Mouse (Mus musculus) MEL (cell line): ENCODE measurements around the gene Zfp622. TPM values are rescaled to one million over a fixed set of nuclear protein-coding genes. Genes with fewer than 3 reads are reported as not detected.
A peak's percentile ranks its signal among the peaks of the same experiment; 100 is the strongest.

ENCODE experiments used
- DNase-seq: peaks from one replicate; pipeline ENCODE4 v3.0.0; 2011; ENCODE audit warnings: low read depth, low spot score
- H3K27ac ChIP-seq: 2 replicates; pipeline ENCODE4 v1.5.1; 2012; ENCODE audit warnings: low read depth, mild to moderate bottlenecking, control low read depth, low read length, moderate library complexity; ENCODE audit not compliant: control insufficient read depth
- H3K27me3 ChIP-seq, 2 experiments: fragments of 150-350 bp in 1 of 2; sonication (generic) in 1 of 2; 2 replicates each; pipeline ENCODE4 v1.6.1; 2012; ENCODE audit warnings: low read length in 2 of 2, mild to moderate bottlenecking in 2 of 2, improper control_type of control experiment in 1 of 2, moderate library complexity in 1 of 2; ENCODE audit not compliant: insufficient read depth in 2 of 2, control insufficient read depth in 1 of 2
- H3K36me3 ChIP-seq, 2 experiments: 2 replicates each; pipeline ENCODE4 v1.6.1; 2012 to 2014; ENCODE audit warnings: low read length in 2 of 2, improper control_type of control experiment in 1 of 2, inconsistent platforms in 1 of 2, mild to moderate bottlenecking in 1 of 2; ENCODE audit not compliant: insufficient read depth in 2 of 2, control insufficient read depth in 1 of 2
- H3K4me1 ChIP-seq, 2 experiments: fragments of 150-350 bp in 1 of 2; sonication (generic) in 1 of 2; 2 replicates each; pipeline ENCODE4 v1.6.1; 2012; ENCODE audit warnings: low read length in 2 of 2, improper control_type of control experiment in 1 of 2, mild to moderate bottlenecking in 1 of 2; ENCODE audit not compliant: insufficient read depth in 2 of 2, control insufficient read depth in 1 of 2
- H3K4me3 ChIP-seq, 2 experiments: fragments of 150-350 bp in 1 of 2; sonication (generic) in 1 of 2; 2 replicates each; pipeline ENCODE4 v1.5.1; 2012; ENCODE audit warnings: low read depth in 2 of 2, low read length in 2 of 2, mild to moderate bottlenecking in 2 of 2, moderate library complexity in 2 of 2, control low read depth in 1 of 2, improper control_type of control experiment in 1 of 2; ENCODE audit not compliant: control insufficient read depth in 1 of 2, insufficient read depth in 1 of 2
- H3K79me2 ChIP-seq: 2 replicates; pipeline ENCODE4 v1.6.1; 2012; ENCODE audit warnings: mild to moderate bottlenecking, low read length, moderate library complexity; ENCODE audit not compliant: control insufficient read depth, poor library complexity, insufficient read depth
- H3K9ac ChIP-seq: 2 replicates; pipeline ENCODE4 v1.6.1; 2012; ENCODE audit warnings: low read depth, mild to moderate bottlenecking, control low read depth, low read length, moderate library complexity; ENCODE audit not compliant: control insufficient read depth, poor library complexity, severe bottlenecking
- H3K9me3 ChIP-seq: fragments of 150-350 bp; sonication (generic); replicated peaks from 2 replicates; pipeline ENCODE4 v1.6.1; 2012; ENCODE audit warnings: mild to moderate bottlenecking, low read length, improper control_type of control experiment, moderate library complexity; ENCODE audit not compliant: insufficient read depth
- CHD1 ChIP-seq: IDR thresholded peaks from 2 replicates; pipeline ENCODE4 v1.6.1; 2012; ENCODE audit warnings: low read depth, mild to moderate bottlenecking, inconsistent platforms, low read length, improper control_type of control experiment
- CTCF ChIP-seq, 3 experiments: IDR thresholded peaks in 2 of 3; conservative IDR thresholded peaks in 1 of 3; 2 replicates each; pipeline ENCODE4 v1.5.1; 2011 to 2012; ENCODE audit warnings: low read length in 3 of 3, low read depth in 2 of 3, mild to moderate bottlenecking in 2 of 3, improper control_type of control experiment in 1 of 3, inconsistent platforms in 1 of 3, mixed read lengths in 1 of 3, moderate library complexity in 1 of 3; ENCODE audit not compliant: control insufficient read depth in 1 of 3, insufficient read depth in 1 of 3, poor library complexity in 1 of 3, severe bottlenecking in 1 of 3
- E2F4 ChIP-seq: IDR thresholded peaks from 2 replicates; pipeline ENCODE4 v1.6.1; 2011; ENCODE audit warnings: low read depth, low read length, improper control_type of control experiment, borderline replicate concordance
- EP300 ChIP-seq, 2 experiments: IDR thresholded peaks; 2 replicates each; pipeline ENCODE4 v1.6.1; 2011; ENCODE audit warnings: improper control_type of control experiment in 2 of 2, low read length in 2 of 2, low read depth in 1 of 2, mild to moderate bottlenecking in 1 of 2
- GABPA ChIP-seq: IDR thresholded peaks from 2 replicates; pipeline ENCODE4 v1.6.1; 2012; ENCODE audit warnings: low read depth, mild to moderate bottlenecking, inconsistent platforms, low read length, improper control_type of control experiment, moderate library complexity
- GATA1 ChIP-seq: IDR thresholded peaks from 2 replicates; pipeline ENCODE4 v1.6.1; 2011; ENCODE audit warnings: low read depth, low read length, improper control_type of control experiment
- JUND ChIP-seq: IDR thresholded peaks from 2 replicates; pipeline ENCODE4 v1.6.1; 2011; ENCODE audit warnings: low read depth, mild to moderate bottlenecking, improper control_type of control experiment, low read length
- KAT2A ChIP-seq: conservative IDR thresholded peaks from 2 replicates; pipeline ENCODE4 v1.6.1; 2012; ENCODE audit warnings: low read depth, low read length, improper control_type of control experiment, inconsistent platforms
- MAFK ChIP-seq: IDR thresholded peaks from 2 replicates; pipeline ENCODE4 v1.6.1; 2011; ENCODE audit warnings: low read depth, mild to moderate bottlenecking, low read length, improper control_type of control experiment, borderline replicate concordance
- MAX ChIP-seq: IDR thresholded peaks from 2 replicates; pipeline ENCODE4 v1.6.1; 2011; ENCODE audit warnings: low read length, improper control_type of control experiment
- MAZ ChIP-seq: IDR thresholded peaks from 2 replicates; pipeline ENCODE4 v1.6.1; 2012; ENCODE audit warnings: low read depth, mild to moderate bottlenecking, inconsistent platforms, low read length, improper control_type of control experiment
- MYB ChIP-seq: IDR thresholded peaks from 2 replicates; pipeline ENCODE4 v1.6.1; 2011; ENCODE audit warnings: mild to moderate bottlenecking, low read depth, low read length, improper control_type of control experiment
- MYC ChIP-seq: IDR thresholded peaks from 2 replicates; pipeline ENCODE4 v1.6.1; 2011; ENCODE audit warnings: low read depth, mild to moderate bottlenecking, low read length, improper control_type of control experiment, moderate library complexity
- NELFE ChIP-seq: IDR thresholded peaks from 2 replicates; pipeline ENCODE4 v1.6.1; 2011; ENCODE audit warnings: low read depth, low read length, improper control_type of control experiment
- NRF1 ChIP-seq: IDR thresholded peaks from 2 replicates; pipeline ENCODE4 v1.6.1; 2014; ENCODE audit warnings: low read depth, mild to moderate bottlenecking, inconsistent platforms, low read length, improper control_type of control experiment, moderate library complexity; ENCODE audit not compliant: poor library complexity, insufficient read depth, severe bottlenecking
- RAD21 ChIP-seq: IDR thresholded peaks from 2 replicates; pipeline ENCODE4 v1.6.1; 2011; ENCODE audit warnings: mild to moderate bottlenecking, low read depth, low read length, improper control_type of control experiment
- RCOR1 ChIP-seq: IDR thresholded peaks from 2 replicates; pipeline ENCODE4 v1.6.1; 2012; ENCODE audit warnings: low read depth, mild to moderate bottlenecking, inconsistent platforms, low read length, improper control_type of control experiment
- SMC3 ChIP-seq: IDR thresholded peaks from 2 replicates; pipeline ENCODE4 v1.6.1; 2011; ENCODE audit warnings: low read depth, low read length, improper control_type of control experiment
- TAL1 ChIP-seq: IDR thresholded peaks from 2 replicates; pipeline ENCODE4 v1.6.1; 2012; ENCODE audit warnings: mild to moderate bottlenecking, inconsistent platforms, low read length, moderate library complexity, mixed read lengths
- TBP ChIP-seq: IDR thresholded peaks from 2 replicates; pipeline ENCODE4 v1.8.0; 2011; ENCODE audit warnings: low read depth, low read length, improper control_type of control experiment
- TCF12 ChIP-seq: IDR thresholded peaks from 2 replicates; pipeline ENCODE4 v1.6.1; 2014; ENCODE audit warnings: low read depth, mild to moderate bottlenecking, inconsistent platforms, low read length, improper control_type of control experiment, moderate library complexity
- UBTF ChIP-seq: IDR thresholded peaks from 2 replicates; pipeline ENCODE4 v1.6.1; 2012; ENCODE audit warnings: low read depth, mild to moderate bottlenecking, inconsistent platforms, low read length, improper control_type of control experiment, moderate library complexity, borderline replicate concordance; ENCODE audit not compliant: insufficient read depth
- USF1 ChIP-seq: IDR thresholded peaks from 2 replicates; pipeline ENCODE4 v1.6.1; 2014; ENCODE audit warnings: low read depth, mild to moderate bottlenecking, inconsistent platforms, low read length, improper control_type of control experiment, moderate library complexity
- USF2 ChIP-seq, 2 experiments: IDR thresholded peaks; 2 replicates each; pipeline ENCODE4 v1.6.1; 2011 to 2012; ENCODE audit warnings: improper control_type of control experiment in 2 of 2, low read length in 2 of 2, borderline replicate concordance in 1 of 2, inconsistent platforms in 1 of 2, low read depth in 1 of 2, mild to moderate bottlenecking in 1 of 2; ENCODE audit not compliant: insufficient read depth in 1 of 2
- polyA plus RNA-seq, 2 experiments: library from polyadenylated mRNA; stranded (reverse) in 1 of 2; unstranded in 1 of 2; fragments of >175 nt in 1 of 2; fragments of >200 nt in 1 of 2; gene quantifications; 2 replicates each; pipeline versions ENCODE4 v1.2.1 to v1.2.4; 2012; ENCODE audit warnings: low replicate concordance in 2 of 2, low read depth in 1 of 2; ENCODE audit not compliant: insufficient read length in 2 of 2, insufficient read depth in 1 of 2, missing spikeins in 1 of 2
- total RNA-seq: library from RNA; depleted of rRNA; stranded (reverse); fragments of 300-350 nt; gene quantifications from 2 replicates; pipeline ENCODE4 v1.2.3, GENCODE M21; 2012

Zfp622 gene
- total and polyA plus RNA-seq, 3 experiments: 77.2 to 106 TPM; not detected in 1

GRCm38 (mm10) chr15:25940397-25941377 is 43.5 kb upstream of the Zfp622 start:
- peak; percentile 42 for DNase-seq
- no peaks in the 10 kb centered on the region for H3K27me3 ChIP-seq
- peaks cover 0 to 10% of the 10 kb centered on the region in 2 experiments; a peak in 2 of 4 replicates for H3K36me3 ChIP-seq
- no peak overlapping the region for H3K27ac ChIP-seq
- H3K79me2 ChIP-seq: no peaks in the 10 kb centered on the region
- H3K4me1 ChIP-seq: peaks cover 10 to 17% of the 10 kb centered on the region in 2 experiments
- H3K9ac ChIP-seq: peak overlapping the region; percentile 29
- TF ChIP-seq MYC: no peak
- TF ChIP-seq TCF12: no peak
- TF ChIP-seq NELFE: no peak
- TF ChIP-seq TAL1: no peak
- TF ChIP-seq KAT2A: no peak
- no peak for TF ChIP-seq SMC3
- no peak for TF ChIP-seq MAFK
- no peak for TF ChIP-seq EP300 (IDR thresholded peaks at IDR 0.05; ENCODE audit: low read depth in 1 of 2, low read length in 2 of 2)
- TF ChIP-seq CTCF (IDR thresholded peaks at IDR 0.05 in 2 of 3, conservative IDR thresholded peaks at IDR 0.05 in 1 of 3; ENCODE audit: control insufficient read depth in 1 of 3, insufficient read depth in 1 of 3, low read depth in 2 of 3, low read length in 3 of 3, poor library complexity in 1 of 3, severe bottlenecking in 1 of 3): no peak
- no peak for TF ChIP-seq JUND
- no peak for TF ChIP-seq MYB
- no peak for TF ChIP-seq RCOR1
- TF ChIP-seq RAD21: no peak
- no peak for TF ChIP-seq E2F4
- no peak for TF ChIP-seq USF2 (IDR thresholded peaks at IDR 0.05; ENCODE audit: borderline replicate concordance in 1 of 2, insufficient read depth in 1 of 2, low read depth in 1 of 2, low read length in 2 of 2)
- TF ChIP-seq MAX: no peak
- H3K9me3 ChIP-seq: no peaks in the 10 kb centered on the region
- H3K4me3 ChIP-seq: peak overlapping the region; percentile 37 to 65

- peak; percentile 16 for DNase-seq
- TF ChIP-seq TAL1 (no peak), GABPA (no peak), GATA1 (no peak), USF2 (IDR thresholded peaks at IDR 0.05; ENCODE audit: borderline replicate concordance in 1 of 2, insufficient read depth in 1 of 2, low read depth in 1 of 2, low read length in 2 of 2) (no peak), CTCF (IDR thresholded peaks at IDR 0.05 in 2 of 3, conservative IDR thresholded peaks at IDR 0.05 in 1 of 3; ENCODE audit: control insufficient read depth in 1 of 3, insufficient read depth in 1 of 3, low read depth in 2 of 3, low read length in 3 of 3, poor library complexity in 1 of 3, severe bottlenecking in 1 of 3) (no peak), CHD1 (no peak), MAX (no peak), USF1 (no peak), RCOR1 (no peak), MAFK (no peak), RAD21 (no peak), TBP (no peak), EP300 (IDR thresholded peaks at IDR 0.05; ENCODE audit: low read depth in 1 of 2, low read length in 2 of 2) (no peak), E2F4 (no peak), MAZ (no peak), NRF1 (no peak), UBTF (no peak)
- peaks cover 10 to 17% of the 10 kb centered on the region in 2 experiments for H3K4me1 ChIP-seq
- no peaks in the 10 kb centered on the region for H3K9me3 ChIP-seq
- H3K27ac ChIP-seq: no peak overlapping the region
- H3K27me3 ChIP-seq: no peaks in the 10 kb centered on the region
- H3K4me3 ChIP-seq: peak overlapping the region; percentile 41 to 65
- peak overlapping the region; percentile 44 for H3K9ac ChIP-seq
- H3K79me2 ChIP-seq: no peaks in the 10 kb centered on the region
- H3K36me3 ChIP-seq: peaks cover 0 to 10% of the 10 kb centered on the region in 2 experiments; a peak in 2 of 4 replicates
Observed at GRCm38 (mm10) chr15:25941514-25941913, 42.7 kb upstream of the Zfp622 start.
